Mouse (Mus musculus) lung, adult 10 weeks (tissue): ENCODE data around the gene Cox7a2. TPM values are rescaled to one million over a fixed set of nuclear protein-coding genes. Genes with fewer than 3 reads are reported as not detected.

ENCODE experiments used
- polyA plus RNA-seq: library from polyadenylated mRNA; stranded (reverse); fragments of 350-450 nt; fragmentation: Illumina TruSeq; extraction: RNeasy Lipid Tissue Mini Kit (QIAGEN cat#74804); gene quantifications from one replicate; pipeline ENCODE4 v1.2.3, GENCODE M21; 2014; ENCODE audit warnings: low read depth, low replicate concordance; ENCODE audit not compliant: insufficient read depth

Gene Cox7a2
- polyA plus RNA-seq: 392 TPM

DNA sequence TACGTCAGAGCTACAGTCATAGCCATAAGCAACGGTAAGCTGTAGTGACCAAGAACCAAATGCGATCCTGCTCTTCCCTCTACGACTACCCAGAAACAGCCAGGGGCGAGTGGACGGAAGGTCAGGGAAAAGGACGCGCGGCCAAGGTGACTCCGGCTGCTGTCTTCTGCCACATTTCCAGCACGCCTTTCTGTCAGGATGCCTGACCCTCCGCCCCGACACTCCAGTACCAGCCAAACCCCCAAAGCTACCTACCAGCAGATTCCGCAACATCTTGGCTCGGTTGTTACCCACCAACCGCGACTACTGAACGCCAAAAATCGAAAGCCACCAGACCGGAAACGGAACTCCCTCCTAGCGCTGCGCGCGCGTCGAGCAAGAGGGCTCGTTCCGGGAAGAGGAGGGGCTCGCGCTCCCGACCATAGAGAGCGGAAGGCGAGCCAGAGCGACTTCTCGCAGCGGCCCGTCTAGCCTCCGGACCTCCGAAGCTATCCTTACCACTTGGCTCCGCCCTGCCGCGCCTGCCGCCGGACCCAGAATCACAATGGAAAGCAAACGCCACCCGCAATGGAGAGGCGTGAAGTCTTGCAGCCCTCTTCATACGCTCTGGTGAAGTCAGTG, at the start of gene Cox7a2:
Gene Cox7a2 (minus strand): TSS at position 494 of the 621 bp plus-strand sequence.

DNA sequence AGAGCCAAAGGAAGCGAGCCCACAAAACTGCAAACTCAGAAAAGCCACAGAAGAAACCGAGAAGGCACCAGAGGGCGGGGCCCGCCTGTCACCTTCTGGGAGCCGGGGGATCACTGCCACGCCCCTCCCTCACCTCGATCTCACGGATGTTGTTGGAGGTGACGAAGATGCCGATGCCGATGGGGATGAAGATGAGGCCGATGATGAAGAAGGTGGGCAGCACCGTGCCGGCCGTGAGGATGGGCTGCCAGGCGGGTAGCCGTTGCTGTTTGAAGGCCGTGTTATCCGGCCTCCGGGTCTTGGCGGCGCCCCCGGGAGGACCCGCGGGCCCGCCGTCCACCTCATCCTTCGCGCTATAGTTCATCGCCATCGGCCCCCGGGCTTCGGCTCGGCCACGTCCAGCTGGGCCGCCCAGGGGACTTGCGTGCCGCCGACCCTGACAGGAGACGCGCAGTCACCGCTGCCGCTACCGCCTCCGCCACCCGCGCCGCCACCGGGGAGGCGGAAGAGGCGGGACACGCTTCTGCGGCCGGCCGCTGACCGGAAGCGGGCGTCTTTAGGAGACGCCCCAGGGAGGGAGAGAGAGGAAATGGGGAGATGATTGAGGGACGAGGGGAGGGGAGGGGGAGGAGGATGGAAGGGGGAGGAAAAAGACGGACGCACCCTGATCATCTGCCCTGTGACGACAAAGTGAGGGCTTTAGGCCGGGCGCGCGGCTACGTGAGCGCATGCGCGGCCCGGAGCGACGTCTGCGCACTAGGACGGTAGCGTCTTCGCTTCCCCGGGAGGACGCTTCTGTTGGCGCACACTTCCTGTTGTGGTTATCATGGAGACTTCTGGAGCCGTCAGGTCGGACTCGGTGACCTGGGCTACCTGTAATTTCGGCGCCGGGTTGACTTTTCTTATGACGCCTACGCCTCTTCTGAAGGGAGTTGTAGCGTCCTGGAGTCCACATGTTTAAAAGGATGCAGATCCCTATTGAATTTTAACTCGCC, 33.5 kb upstream of the Cox7a2 start, which contains the start of gene Tmem30a:
Gene Tmem30a (minus strand): TSS at position 667 of the 995 bp plus-strand sequence.

DNA sequence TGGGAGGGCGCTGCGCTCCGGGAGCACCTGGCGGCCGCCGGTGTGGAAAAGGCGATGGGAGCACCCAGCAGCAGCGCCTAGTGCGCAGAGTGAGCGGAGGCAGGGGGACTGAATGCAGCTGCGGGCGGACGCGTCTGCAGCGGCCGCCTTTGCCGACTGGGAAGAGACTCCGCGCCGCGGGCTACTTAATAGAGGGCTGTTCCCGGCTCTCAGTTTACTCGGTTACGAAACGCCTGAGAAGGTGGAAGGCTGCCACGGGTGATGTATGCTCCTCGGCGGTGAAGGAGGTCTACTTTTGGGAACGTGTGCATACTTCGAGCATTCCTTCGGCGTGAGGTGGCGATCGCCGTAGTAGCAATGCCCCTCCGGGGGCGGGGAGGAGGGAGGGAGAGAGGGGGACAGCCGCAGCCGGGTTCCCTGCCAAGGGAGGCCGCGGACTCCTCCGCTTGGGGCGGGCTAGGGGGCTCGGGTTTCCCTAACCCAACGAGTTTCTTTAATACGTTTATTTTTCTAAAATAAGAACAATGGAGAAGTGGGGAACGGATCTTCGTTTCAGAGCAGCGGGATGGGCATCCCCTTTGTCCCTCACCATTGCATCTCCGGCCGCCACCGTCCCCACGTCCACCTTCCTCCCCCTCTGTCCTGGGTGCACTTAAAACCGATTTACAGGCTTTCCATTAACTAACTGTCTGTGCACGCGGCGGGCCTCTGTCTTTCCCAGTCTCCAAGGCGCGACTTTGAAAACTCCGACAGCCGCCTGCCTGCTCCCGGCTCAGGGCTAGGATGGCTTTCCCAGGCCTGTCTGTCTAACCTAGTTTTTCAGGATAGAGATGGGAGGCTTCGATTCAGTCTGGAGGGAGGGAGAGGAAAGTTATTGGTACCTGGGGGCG, 41.0 kb downstream of the Cox7a2 start, which contains the start of gene Col12a1:
Gene Col12a1 (minus strand): TSS at position 351 of the 890 bp plus-strand sequence.

Other genes with a start within 250 kb of the Cox7a2 start
- gene Col12a1, start 41.0 kb downstream of the Cox7a2 start, polyA plus RNA-seq: 9.2 TPM
- 111 TPM for gene Tmem30a, start 33.6 kb upstream of the Cox7a2 start, polyA plus RNA-seq